Mouse (Mus musculus) forebrain, embryonic 11.5 days (tissue): Measurements from ENCODE around the gene Rplp0. TPM values are rescaled to one million over a fixed set of nuclear protein-coding genes. Genes with fewer than 3 reads are reported as not detected.

Experiments used
- ATAC-seq: fragments of 200-750 bp; cut with Nextera tagmentation; replicated peaks from 2 replicates; pipeline ENCODE4 v1.8.0; 2017; ENCODE audit warnings: moderate TSS enrichment; ENCODE audit not compliant: low FRiP score
- DNase-seq: peaks from one replicate; pipeline ENCODE4 v3.0.0-alpha.2; 2017; ENCODE audit warnings: low spot score
- H3K27ac ChIP-seq: fragments of 300-500 bp; sonication (generic); 2 replicates; pipeline ENCODE4 v1.5.1; 2014; ENCODE audit warnings: low read depth, low read length
- H3K27me3 ChIP-seq: fragments of 300-500 bp; sonication (generic); 2 replicates; pipeline ENCODE4 v1.6.1; 2014; ENCODE audit warnings: mild to moderate bottlenecking, low read length, mixed read lengths; ENCODE audit not compliant: control insufficient read depth, insufficient read depth
- H3K36me3 ChIP-seq: fragments of 300-500 bp; sonication (generic); 2 replicates; pipeline ENCODE4 v1.6.1; 2014; ENCODE audit warnings: mild to moderate bottlenecking, low read length, moderate library complexity, mixed read lengths; ENCODE audit not compliant: control insufficient read depth, insufficient read depth
- H3K4me1 ChIP-seq: fragments of 300-500 bp; sonication (generic); replicated peaks from 2 replicates; pipeline ENCODE4 v1.6.1; 2014; ENCODE audit warnings: low read length, mixed read lengths; ENCODE audit not compliant: control insufficient read depth, insufficient read depth
- H3K4me2 ChIP-seq: fragments of 300-500 bp; sonication (generic); 2 replicates; pipeline ENCODE4 v1.6.1; 2014; ENCODE audit warnings: low read depth, mild to moderate bottlenecking, low read length, moderate library complexity, mixed read lengths; ENCODE audit not compliant: severe bottlenecking
- H3K4me3 ChIP-seq: fragments of 300-500 bp; sonication (generic); 2 replicates; pipeline ENCODE4 v1.5.1; 2014; ENCODE audit warnings: low read depth, low read length
- H3K9ac ChIP-seq: fragments of 300-500 bp; sonication (generic); 2 replicates; pipeline ENCODE4 v1.6.1; 2014; ENCODE audit warnings: low read length
- H3K9me3 ChIP-seq: fragments of 300-500 bp; sonication (generic); 2 replicates; pipeline ENCODE4 v1.6.1; 2016; ENCODE audit warnings: low read length, mixed read lengths; ENCODE audit not compliant: control insufficient read depth
- WGBS: fragments of 180-500 bp; shearing (Covaris S2); extraction: QIAGEN DNeasy Blood & Tissue Kit; methylation state at CpG from one replicate; pipeline ENCODE4 v1.1.7; 2014; 5-methylcytosine and 5-hydroxymethylcytosine counted together
- polyA plus RNA-seq: library from polyadenylated mRNA; unstranded; fragments of >200 nt; fragmentation: Nextera tagmentation; extraction: Ambion mirVana; gene quantifications from 2 replicates; pipeline ENCODE4 v1.2.1, GENCODE M21; 2014

Gene Rplp0
- polyA plus RNA-seq, 1 experiment from 2014 or later, result 1,156 TPM

DNA sequence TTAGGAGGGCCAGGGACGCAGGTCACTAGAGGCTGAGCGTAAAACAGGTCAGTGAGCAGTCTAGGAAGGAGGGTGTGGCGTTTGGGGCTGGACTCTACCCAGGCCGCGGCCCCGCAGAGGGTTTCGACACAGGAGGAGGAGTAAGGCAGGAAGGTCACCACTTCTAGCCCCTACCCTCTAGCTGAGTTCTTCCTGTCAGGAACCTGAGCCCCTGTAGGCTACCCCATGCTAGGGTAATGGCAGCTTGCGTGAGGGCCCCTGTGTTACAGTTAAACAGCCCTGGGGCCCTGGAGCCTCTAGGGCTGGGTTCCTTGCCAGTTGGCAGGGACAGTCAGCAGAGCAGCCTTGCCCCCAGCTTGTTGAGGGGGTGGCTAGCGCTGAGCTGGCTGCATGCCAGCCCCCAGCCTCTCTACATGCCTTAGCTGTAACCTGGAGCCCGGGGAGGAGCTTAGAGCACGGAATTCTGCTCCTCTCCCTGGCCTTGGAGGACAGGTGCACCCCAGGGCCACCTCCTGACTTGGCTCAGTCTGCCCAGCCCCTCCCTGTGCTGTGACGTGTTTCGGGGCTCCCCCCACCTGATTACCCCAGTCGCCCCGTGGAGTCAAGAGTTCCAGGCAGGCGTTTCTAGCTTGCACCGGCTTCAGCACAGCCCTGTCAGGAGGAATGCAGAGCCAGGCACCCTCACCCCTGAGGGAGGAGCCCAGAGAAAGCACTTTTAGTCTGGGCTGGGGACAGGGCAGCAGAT, 15.6 kb upstream of the Rplp0 start:
- no peaks in the 10 kb centered on the region; the same call in 1 of the 2 replicates for H3K4me1 ChIP-seq
- no peak overlapping the region for H3K4me2 ChIP-seq
- WGBS, result 66% methylated on average over 17 of the region's 17 CpGs
- 0 out of 2 replicates have a peak overlapping the region, but pooled peaks have one; percentile 3 for H3K9ac ChIP-seq
- DNase-seq, result no peak
- no peak overlapping the region for H3K27ac ChIP-seq
- H3K36me3 ChIP-seq, result no peaks in the 10 kb centered on the region
- ATAC-seq, result no peak
- no peak overlapping the region for H3K4me3 ChIP-seq
- H3K27me3 ChIP-seq, result no peaks in the 10 kb centered on the region
- no peaks in the 10 kb centered on the region for H3K9me3 ChIP-seq

DNA sequence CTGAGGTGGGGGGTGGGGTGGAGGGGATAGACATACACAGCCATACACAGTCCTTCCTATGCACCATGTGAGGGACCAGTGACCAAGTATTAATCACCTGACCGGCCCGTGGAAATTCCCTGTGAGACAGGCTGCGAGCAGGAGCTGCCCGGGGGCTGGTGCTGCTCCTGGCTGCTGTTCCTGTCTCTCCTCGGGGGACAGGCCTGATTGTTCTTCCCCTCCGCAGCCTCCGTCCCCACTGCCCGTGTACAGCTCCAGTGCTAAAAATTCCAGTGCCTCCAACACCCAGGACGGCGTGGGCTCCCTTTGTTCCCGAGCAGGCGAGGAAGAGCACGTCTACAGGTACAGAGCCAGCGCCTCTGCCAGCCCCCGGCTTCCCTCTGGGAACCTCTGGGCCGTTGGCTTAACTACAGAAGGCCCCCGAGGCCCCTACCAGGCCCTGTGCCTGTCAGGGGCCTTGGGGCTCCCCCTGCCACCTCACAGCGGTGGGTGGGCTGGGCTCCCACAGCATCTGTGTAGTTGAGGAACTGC, 14.5 kb upstream of the Rplp0 start:
- 51% methylated on average over 18 of the region's 18 CpGs for WGBS
- Histone ChIP-seq H3K4me3 (no peak overlapping the region), H3K9me3 (no peaks in the 10 kb centered on the region), H3K4me1 (no peaks in the 10 kb centered on the region; the same call in 1 of the 2 replicates), H3K4me2 (no peak overlapping the region), H3K36me3 (no peaks in the 10 kb centered on the region), H3K27ac (no peak overlapping the region), H3K27me3 (no peaks in the 10 kb centered on the region), H3K9ac (no peak overlapping the region)
- ATAC-seq (no peak), DNase-seq (no peak)

DNA sequence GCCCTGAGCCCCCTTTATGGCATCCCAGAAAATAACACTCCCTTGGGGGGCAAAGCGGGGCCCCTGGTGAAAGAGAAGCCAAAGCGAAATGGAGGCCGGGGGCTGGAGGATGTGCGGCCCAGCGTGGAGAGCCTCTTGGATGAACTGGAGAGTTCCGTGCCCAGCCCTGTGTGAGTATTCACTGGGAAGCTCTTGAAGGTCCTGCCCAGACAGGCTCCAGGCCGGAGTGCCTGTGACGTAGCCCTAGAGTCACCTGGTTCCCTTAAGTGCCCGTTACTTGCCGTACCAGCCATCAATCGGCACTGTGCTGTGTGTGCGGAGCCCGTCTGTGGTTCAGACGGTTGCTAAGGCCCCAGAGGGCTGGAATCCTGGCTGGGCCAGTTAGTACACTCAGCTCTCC, 13.6 kb upstream of the Rplp0 start:
- 92% methylated on average over 14 of the region's 14 CpGs for WGBS
- Histone ChIP-seq H3K36me3 (no peaks in the 10 kb centered on the region), H3K9ac (no peak overlapping the region), H3K4me2 (no peak overlapping the region), H3K4me3 (no peak overlapping the region), H3K27ac (no peak overlapping the region), H3K27me3 (no peaks in the 10 kb centered on the region), H3K4me1 (no peaks in the 10 kb centered on the region; the same call in 1 of the 2 replicates), H3K9me3 (no peaks in the 10 kb centered on the region)
- ATAC-seq (no peak), DNase-seq (no peak)

GRCm38 (mm10) chr5:115546536-115546935, 12.7 kb upstream of the Rplp0 start:
- Histone ChIP-seq H3K27me3 (no peaks in the 10 kb centered on the region), H3K4me2 (no peak overlapping the region), H3K4me1 (no peaks in the 10 kb centered on the region; the same call in 1 of the 2 replicates), H3K27ac (no peak overlapping the region), H3K9ac (no peak overlapping the region), H3K4me3 (no peak overlapping the region), H3K9me3 (no peaks in the 10 kb centered on the region), H3K36me3 (no peaks in the 10 kb centered on the region)
- 59% methylated on average over 11 of the region's 11 CpGs for WGBS
- ATAC-seq, result no peak
- DNase-seq, result no peak

DNA sequence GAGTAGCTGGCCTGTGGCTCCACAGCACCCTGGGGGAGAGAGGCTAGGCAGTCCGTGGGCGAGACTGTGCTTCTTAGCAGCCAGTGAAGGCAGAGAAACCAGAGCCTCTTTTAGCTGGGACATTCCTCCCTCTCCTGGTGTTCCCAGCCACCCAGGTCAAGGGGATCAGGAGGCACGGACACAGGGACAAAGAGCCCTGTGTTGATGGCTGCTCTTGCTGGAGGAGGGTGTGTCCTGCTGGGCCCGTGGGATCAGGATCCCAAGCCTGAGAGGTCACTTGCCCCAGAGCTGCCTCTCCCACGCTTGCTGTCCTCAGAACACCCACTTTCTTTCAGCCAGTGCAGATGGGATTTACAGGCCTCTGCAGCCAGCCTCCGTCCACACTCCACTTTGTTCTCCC, 12.3 kb upstream of the Rplp0 start:
- Histone ChIP-seq H3K36me3 (no peaks in the 10 kb centered on the region), H3K9ac (no peak overlapping the region), H3K4me2 (no peak overlapping the region), H3K9me3 (no peaks in the 10 kb centered on the region), H3K27me3 (no peaks in the 10 kb centered on the region), H3K4me1 (no peaks in the 10 kb centered on the region; the same call in 1 of the 2 replicates), H3K27ac (no peak overlapping the region), H3K4me3 (no peak overlapping the region)
- DNase-seq (no peak), ATAC-seq (no peak)
- 33% methylated on average over 6 of the region's 6 CpGs for WGBS

GRCm38 (mm10) chr5:115547421-115547820, 11.8 kb upstream of the Rplp0 start:
- H3K9ac ChIP-seq, result no peak overlapping the region
- no peaks in the 10 kb centered on the region for H3K9me3 ChIP-seq
- WGBS, result 82% methylated on average over 7 of the region's 7 CpGs
- no peak for DNase-seq
- H3K27ac ChIP-seq, result no peak overlapping the region
- no peak overlapping the region for H3K4me3 ChIP-seq
- H3K36me3 ChIP-seq, result no peaks in the 10 kb centered on the region
- no peaks in the 10 kb centered on the region for H3K27me3 ChIP-seq
- no peaks in the 10 kb centered on the region; the same call in 1 of the 2 replicates for H3K4me1 ChIP-seq
- no peak overlapping the region for H3K4me2 ChIP-seq
- ATAC-seq, result no peak

DNA sequence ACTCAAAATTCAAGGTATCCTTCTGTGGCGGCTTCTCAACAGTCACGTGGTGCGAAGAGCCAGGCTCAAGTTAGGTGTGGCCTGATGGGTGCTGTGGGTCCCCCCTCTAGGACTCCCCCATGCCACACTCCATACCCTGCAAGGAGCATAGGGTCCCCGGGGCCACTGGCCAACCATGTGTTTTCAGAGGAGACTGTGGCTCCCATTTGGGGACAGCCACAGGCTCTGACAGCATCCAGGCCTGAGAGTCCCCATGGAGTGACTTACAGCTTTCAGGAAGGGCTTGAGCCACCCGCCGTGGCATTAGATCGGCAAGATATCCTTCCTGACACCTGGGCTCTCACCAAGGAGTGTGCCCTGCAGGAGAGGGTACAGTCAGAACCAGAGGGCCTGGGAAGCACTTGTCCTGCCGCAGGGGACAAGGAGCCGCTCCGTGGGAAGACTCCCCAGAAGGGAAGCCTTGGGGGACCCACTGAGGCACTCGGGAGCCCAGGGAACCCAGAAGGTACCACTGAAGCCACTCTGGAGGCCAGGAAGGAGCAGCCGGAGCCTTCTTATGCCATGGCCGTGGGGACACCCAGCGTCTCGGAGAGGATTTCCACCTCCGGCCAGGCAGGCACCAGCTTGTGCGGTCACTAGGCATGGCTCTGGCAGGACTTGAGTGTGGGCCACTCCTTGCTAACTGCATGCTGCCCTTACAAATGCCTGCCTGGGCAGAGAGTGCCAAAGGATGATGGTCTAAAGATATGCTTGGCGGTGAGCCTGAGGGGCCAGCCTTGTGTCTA, 10.6 kb upstream of the Rplp0 start:
- Histone ChIP-seq H3K9ac (no peak overlapping the region), H3K9me3 (no peaks in the 10 kb centered on the region), H3K4me3 (no peak overlapping the region), H3K36me3 (no peaks in the 10 kb centered on the region), H3K27me3 (no peaks in the 10 kb centered on the region), H3K4me1 (no peaks in the 10 kb centered on the region; the same call in 1 of the 2 replicates), H3K27ac (no peak overlapping the region), H3K4me2 (no peak overlapping the region)
- WGBS, result 92% methylated on average over 18 of the region's 18 CpGs
- DNase-seq (no peak), ATAC-seq (no peak)

GRCm38 (mm10) chr5:115550482-115551005, 8.7 kb upstream of the Rplp0 start:
- WGBS, result 80% methylated on average over 11 of the region's 11 CpGs
- no peak for DNase-seq
- no peaks in the 10 kb centered on the region for H3K9me3 ChIP-seq
- H3K27me3 ChIP-seq, result no peaks in the 10 kb centered on the region
- no peaks in the 10 kb centered on the region; the same call in 1 of the 2 replicates for H3K4me1 ChIP-seq
- ATAC-seq, result no peak
- H3K4me3 ChIP-seq, result no peak overlapping the region
- H3K4me2 ChIP-seq, result no peak overlapping the region
- H3K9ac ChIP-seq, result no peak overlapping the region
- no peaks in the 10 kb centered on the region for H3K36me3 ChIP-seq
- H3K27ac ChIP-seq, result no peak overlapping the region
